Mouse (Mus musculus) macrophage (primary cell): ENCODE results near the gene Eif3i. TPM values are rescaled to one million over a fixed set of nuclear protein-coding genes. Genes with fewer than 3 reads are reported as not detected.

Source experiments
- H3K27ac ChIP-seq: fragments of 350-480 bp; formaldehyde crosslinking; 2 replicates; pipeline ENCODE4 v1.9.0; 2021
- H3K36me3 ChIP-seq: fragments of 350-480 bp; formaldehyde crosslinking; 2 replicates; pipeline ENCODE4 v1.9.0; 2021; ENCODE audit errors: inconsistent target
- H3K4me3 ChIP-seq: fragments of 350-480 bp; formaldehyde crosslinking; 2 replicates; pipeline ENCODE4 v1.9.0; 2021; ENCODE audit errors: inconsistent target
- H3K79me2 ChIP-seq: fragments of 350-480 bp; formaldehyde crosslinking; 2 replicates; pipeline ENCODE4 v1.9.0; 2021; ENCODE audit errors: inconsistent target
- WGBS: methylation state at CpG from one replicate; pipeline ENCODE4 v1.1.7; 2026; ENCODE audit warnings: inconsistent platforms; ENCODE audit not compliant: missing documents; 5-methylcytosine and 5-hydroxymethylcytosine counted together
- polyA plus RNA-seq: library from polyadenylated mRNA; stranded (reverse); fragments of 250-400 nt; gene quantifications from 3 replicates; pipeline ENCODE4 v1.2.4, GENCODE M21; 2018; ENCODE audit warnings: inconsistent platforms

Gene Eif3i
- polyA plus RNA-seq, 1 experiment from 2014 or later, result 58.7 TPM

DNA sequence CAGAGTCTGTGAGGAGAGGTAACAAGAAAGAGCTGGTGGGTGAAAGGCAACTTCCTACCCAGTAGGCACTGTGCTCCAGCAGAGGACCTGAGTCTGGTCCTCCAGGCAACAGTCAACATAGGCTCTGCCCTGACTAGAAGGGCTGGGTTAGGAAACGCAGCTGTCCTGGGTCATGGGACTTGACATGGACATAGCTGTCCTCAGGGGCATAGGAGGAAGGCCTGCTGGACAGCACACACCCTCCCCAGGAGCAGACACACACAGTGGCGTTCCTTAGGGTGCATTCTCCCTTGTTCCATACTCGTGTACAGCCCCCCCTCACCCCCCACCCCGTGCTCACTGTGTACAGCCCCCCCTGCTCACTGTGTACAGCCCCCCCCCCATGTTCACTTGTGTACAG, 10.0 kb upstream of the Eif3i start:
- Histone ChIP-seq H3K36me3 (peaks cover 30% of the 10 kb centered on the region; the same call in 1 of the 2 replicates), H3K27ac (no peak overlapping the region), H3K79me2 (no peaks in the 10 kb centered on the region), H3K4me3 (no peak overlapping the region)
- WGBS, result 85% methylated on average over 4 of the region's 4 CpGs

DNA sequence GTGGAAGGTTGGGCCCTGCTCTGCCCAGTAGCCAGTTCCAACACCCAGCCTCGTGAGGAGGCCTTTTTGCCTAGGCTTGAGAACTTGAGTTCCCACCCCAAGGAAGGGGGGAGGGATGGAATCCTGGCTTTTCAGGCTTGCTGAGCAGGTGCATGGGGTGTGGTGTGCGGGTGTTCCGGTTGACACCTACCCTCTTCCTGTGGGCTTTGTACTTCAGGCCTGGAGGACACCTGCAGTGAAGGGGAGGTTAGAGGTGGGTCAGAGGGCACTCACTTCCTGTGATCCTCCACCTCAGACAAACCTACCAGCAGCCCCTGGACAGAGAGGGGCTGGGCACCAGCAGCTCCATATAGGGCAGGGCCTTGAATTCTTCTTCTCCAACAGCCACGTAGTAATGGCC, 9.6 kb upstream of the Eif3i start:
- Histone ChIP-seq H3K27ac (no peak overlapping the region), H3K36me3 (peaks cover 34% of the 10 kb centered on the region), H3K4me3 (no peak overlapping the region), H3K79me2 (no peaks in the 10 kb centered on the region)
- 100% methylated on average over 4 of the region's 4 CpGs for WGBS

DNA sequence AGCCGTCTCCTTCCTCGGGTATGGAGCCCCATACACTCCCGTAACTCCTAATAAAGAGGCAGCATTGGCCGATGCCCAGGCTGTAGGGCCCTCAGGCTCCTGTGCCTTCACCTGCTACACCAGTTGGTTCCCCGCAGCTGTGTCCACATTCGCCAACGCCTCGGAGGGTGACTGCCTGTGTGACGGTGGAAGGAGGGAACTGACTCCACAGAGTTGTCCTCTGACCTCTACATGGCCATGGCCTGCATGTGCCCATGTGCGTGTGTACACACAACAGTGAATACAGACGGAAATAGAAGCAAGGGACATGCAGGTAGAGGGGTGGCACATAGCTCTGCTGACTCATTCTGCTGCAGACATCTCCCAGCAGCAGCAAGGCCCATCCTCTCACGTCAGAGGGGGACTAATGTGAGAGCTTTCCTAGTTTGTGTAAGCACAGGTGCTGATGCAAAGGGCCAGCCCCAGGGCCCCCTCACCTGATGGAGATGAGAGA, 8.7 kb upstream of the Eif3i start:
- no peak overlapping the region for H3K27ac ChIP-seq
- H3K36me3 ChIP-seq, result peaks cover 42% of the 10 kb centered on the region
- H3K4me3 ChIP-seq, result no peak overlapping the region
- peaks cover 7% of the 10 kb centered on the region; the same call in 1 of the 2 replicates for H3K79me2 ChIP-seq
- WGBS, result 75% methylated on average over 12 of the region's 12 CpGs

- Histone ChIP-seq H3K4me3 (no peak overlapping the region), H3K79me2 (peaks cover 14% of the 10 kb centered on the region), H3K27ac (no peak overlapping the region), H3K36me3 (peaks cover 49% of the 10 kb centered on the region)
- 46% methylated on average over 7 of the region's 7 CpGs for WGBS
Measured at GRCm38 (mm10) chr4:129608426-129609025, 8.1 kb upstream of the Eif3i start.

GRCm38 (mm10) chr4:129588865-129589264, 11.6 kb downstream of the Eif3i start:
- H3K27ac ChIP-seq, result no peak overlapping the region
- 57% methylated on average over 4 of the region's 4 CpGs for WGBS
- no peaks in the 10 kb centered on the region for H3K79me2 ChIP-seq
- peaks cover 29% of the 10 kb centered on the region for H3K36me3 ChIP-seq
- no peak overlapping the region for H3K4me3 ChIP-seq

GRCm38 (mm10) chr4:129586943-129587342, 13.5 kb downstream of the Eif3i start:
- Histone ChIP-seq H3K27ac (no peak overlapping the region), H3K79me2 (no peaks in the 10 kb centered on the region), H3K4me3 (no peak overlapping the region), H3K36me3 (peaks cover 12% of the 10 kb centered on the region)
- 100% methylated on average over 1 of the region's 1 CpGs for WGBS

DNA sequence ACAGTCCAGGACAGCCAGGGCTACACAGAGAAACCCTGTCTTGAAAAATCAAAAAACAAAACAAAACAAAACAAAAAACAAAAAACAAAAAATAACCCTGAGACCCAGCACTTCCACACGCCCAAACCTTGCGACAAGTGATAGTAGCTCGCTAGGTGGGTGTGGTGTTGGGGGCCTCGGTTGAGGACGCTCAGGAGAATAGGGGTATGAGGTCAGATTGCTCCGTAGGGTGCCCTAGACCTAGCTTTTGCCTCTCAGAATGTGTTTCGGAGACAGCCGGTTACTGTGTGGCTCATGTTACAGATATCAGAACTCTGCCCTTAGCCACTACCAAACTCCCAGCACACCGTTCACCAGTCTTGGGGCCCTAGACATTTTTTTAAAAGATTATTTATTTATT, 14.7 kb downstream of the Eif3i start:
- Histone ChIP-seq H3K27ac (no peak overlapping the region), H3K79me2 (no peaks in the 10 kb centered on the region), H3K36me3 (peaks cover under 1% of the 10 kb centered on the region; the same call in 1 of the 2 replicates), H3K4me3 (no peak overlapping the region)
- 95% methylated on average over 8 of the region's 9 CpGs for WGBS

GRCm38 (mm10) chr4:129584884-129585608, 15.4 kb downstream of the Eif3i start:
- H3K36me3 ChIP-seq, result no peaks in the 10 kb centered on the region
- no peaks in the 10 kb centered on the region for H3K79me2 ChIP-seq
- H3K4me3 ChIP-seq, result peak overlapping the region; percentile 41
- 3% methylated on average over 36 of the region's 36 CpGs for WGBS
- peak overlapping the region; percentile 57 for H3K27ac ChIP-seq

DNA sequence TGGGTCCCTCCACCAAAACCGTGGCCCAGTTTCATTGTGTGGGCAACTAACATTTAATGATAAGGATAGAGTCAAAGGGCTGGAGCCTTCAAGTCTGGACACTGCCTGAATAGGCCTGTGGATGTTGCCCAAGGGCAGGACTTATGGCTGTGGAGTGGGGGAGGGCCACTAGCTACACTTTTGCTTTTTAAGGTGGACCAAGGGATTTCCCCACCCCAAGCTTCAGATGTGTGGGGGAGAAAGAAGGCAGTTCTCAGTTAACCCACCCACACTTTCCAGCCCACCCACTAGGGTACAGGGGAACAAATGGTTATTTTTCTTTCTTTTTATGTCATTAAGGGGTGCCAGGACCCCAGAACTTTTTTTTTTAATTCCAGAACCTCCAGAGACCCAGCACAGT, 16.1 kb downstream of the Eif3i start:
- 83% methylated on average over 1 of the region's 1 CpGs for WGBS
- Histone ChIP-seq H3K4me3 (peak overlapping the region; percentile 41), H3K36me3 (no peaks in the 10 kb centered on the region), H3K27ac (peak overlapping the region; percentile 57), H3K79me2 (no peaks in the 10 kb centered on the region)

DNA sequence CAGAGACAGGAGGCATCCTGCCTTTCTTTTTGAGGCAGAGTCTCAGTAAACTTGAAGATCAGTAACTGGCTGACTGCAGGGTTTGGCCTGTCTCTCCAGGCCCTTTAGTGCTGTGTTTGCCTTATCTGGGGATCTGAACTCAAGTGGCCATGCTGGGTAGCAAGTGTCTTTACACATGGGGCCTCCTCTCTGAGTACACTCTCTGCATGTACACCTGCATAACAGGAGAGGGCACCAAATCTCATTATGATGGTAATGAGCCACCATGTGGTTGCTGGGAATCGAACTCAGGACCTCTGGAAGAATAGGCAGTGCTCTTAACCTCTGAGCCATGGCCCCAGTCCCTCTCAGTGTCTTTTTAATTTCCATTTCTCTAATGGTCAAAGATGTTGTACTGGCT, 18.2 kb downstream of the Eif3i start:
- H3K27ac ChIP-seq, result no peak overlapping the region
- 94% methylated on average over 1 of the region's 1 CpGs for WGBS
- no peaks in the 10 kb centered on the region for H3K79me2 ChIP-seq
- no peaks in the 10 kb centered on the region for H3K36me3 ChIP-seq
- H3K4me3 ChIP-seq, result no peak overlapping the region

GRCm38 (mm10) chr4:129580347-129580746, 20.1 kb downstream of the Eif3i start:
- WGBS, result 57% methylated on average over 7 of the region's 7 CpGs
- Histone ChIP-seq H3K27ac (no peak overlapping the region), H3K4me3 (no peak overlapping the region), H3K79me2 (no peaks in the 10 kb centered on the region), H3K36me3 (no peaks in the 10 kb centered on the region)

DNA sequence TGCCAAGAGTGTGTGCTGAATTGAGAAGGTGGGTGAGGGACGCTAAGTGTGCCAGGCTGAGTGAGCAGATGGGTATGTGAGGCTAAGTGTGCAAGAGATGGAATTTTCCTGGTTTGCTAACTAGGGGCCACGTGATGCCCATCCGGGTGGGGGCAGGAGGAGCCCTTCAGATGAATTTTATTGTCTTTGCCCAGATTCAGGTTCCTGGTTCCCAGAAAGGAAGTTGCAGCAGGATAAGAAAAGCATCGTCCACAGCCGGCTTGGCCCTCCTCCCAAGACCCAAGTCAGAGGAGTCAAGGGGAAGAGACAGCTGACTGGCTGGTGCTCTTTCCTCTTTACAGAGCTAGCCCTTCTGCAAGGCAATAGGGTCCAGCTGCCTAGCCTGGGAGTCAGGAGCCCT, 22.0 kb downstream of the Eif3i start, which contains the start of gene Fam167b:
Fam167b (minus strand) TSS at position 84 of the 400 bp plus-strand sequence.
- no peak within 1 kb of the TSS for H3K4me3 ChIP-seq
- no peaks in the 10 kb centered on the region for H3K79me2 ChIP-seq
- no peaks in the 10 kb centered on the region for H3K36me3 ChIP-seq
- WGBS, result 49% methylated on average over 5 of the region's 5 CpGs
- no peak within 1 kb of the TSS for H3K27ac ChIP-seq

GRCm38 (mm10) chr4:129577688-129578087, 22.8 kb downstream of the Eif3i start:
- Histone ChIP-seq H3K27ac (no peak overlapping the region), H3K36me3 (no peaks in the 10 kb centered on the region), H3K79me2 (no peaks in the 10 kb centered on the region), H3K4me3 (no peak overlapping the region)
- WGBS, result 89% methylated on average over 7 of the region's 7 CpGs

DNA sequence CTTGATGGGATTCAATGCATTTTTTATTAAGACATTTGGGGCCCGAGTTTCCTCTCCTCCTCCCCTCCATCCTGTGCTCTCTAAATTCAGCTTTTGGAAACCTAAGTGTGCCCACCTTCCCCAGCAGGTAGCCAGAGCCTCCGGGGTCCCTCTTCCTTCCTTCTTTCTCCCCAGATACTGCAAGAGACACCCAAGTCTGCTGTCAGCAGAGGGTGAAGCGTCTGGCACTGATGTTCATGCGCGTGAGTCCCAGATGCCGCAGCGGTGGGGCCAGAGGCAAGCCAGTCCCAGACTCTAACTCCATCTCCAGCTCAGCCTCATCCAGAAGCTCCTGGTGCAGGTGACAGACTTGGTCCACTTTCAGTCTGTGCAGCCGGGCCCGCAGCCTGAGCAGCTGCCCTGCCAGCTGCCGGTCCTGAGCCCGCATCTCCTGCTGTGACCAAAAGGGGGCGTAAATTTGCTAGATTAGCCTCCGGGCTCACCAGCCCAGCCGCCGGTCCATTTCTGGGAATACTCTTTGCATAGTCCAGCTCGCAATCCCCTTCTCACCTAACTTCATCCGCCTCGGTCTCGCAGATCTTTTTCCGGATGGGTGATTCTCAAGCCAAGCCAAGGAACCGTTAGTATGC, 23.5 kb downstream of the Eif3i start:
- Histone ChIP-seq H3K36me3 (no peaks in the 10 kb centered on the region), H3K4me3 (no peak overlapping the region)

More for the DNA sequence above, 23.5 kb downstream of the Eif3i start:
- no peaks in the 10 kb centered on the region for H3K79me2 ChIP-seq
- H3K27ac ChIP-seq, result no peak overlapping the region
- WGBS, result 33% methylated on average over 21 of the region's 21 CpGs
